Mouse (Mus musculus): ENCODE measurements at regions not wholly inside any gene's neighbourhood (a gene's known extent, or its start where the extent isn't known, plus 50 kb on each side); places are given as distances from the start of the nearest gene placed in this dataset.
A peak's percentile ranks its signal among the peaks of the same experiment; 100 is the strongest.

GRCm38 (mm10) chr11:84760622-84761196, 58.6 kb downstream of the Mrm1 start:
- H3K36me3 ChIP-seq (ENCODE audit: insufficient read depth, low read length): no peaks in the 10 kb centered on the region
- ATAC-seq (ENCODE audit: low FRiP score, low TSS enrichment): no peak
- H3K4me3 ChIP-seq (ENCODE audit: low read length): no peak overlapping the region
- H3K9me3 ChIP-seq (ENCODE audit: low read length): no peaks in the 10 kb centered on the region
- H3K27ac ChIP-seq (ENCODE audit: low read length): no peak overlapping the region
- peaks cover 19% of the 10 kb centered on the region for H3K4me1 ChIP-seq (ENCODE audit: insufficient read depth, low read length)
- H3K4me2 ChIP-seq (replicated peaks; ENCODE audit: low read depth, low read length): no peak overlapping the region
- 21% methylated on average over 15 of the region's 15 CpGs for WGBS
- H3K9ac ChIP-seq (replicated peaks; ENCODE audit: low read length): no peak overlapping the region
- H3K27me3 ChIP-seq (ENCODE audit: insufficient read depth, low read length): peaks cover 18% of the 10 kb centered on the region

GRCm38 (mm10) chr11:84759478-84759986, 59.8 kb downstream of the Mrm1 start:
- H3K9me3 ChIP-seq (ENCODE audit: low read length): no peaks in the 10 kb centered on the region
- no peak overlapping the region for H3K9ac ChIP-seq (replicated peaks; ENCODE audit: low read length)
- peaks cover 10% of the 10 kb centered on the region for H3K4me1 ChIP-seq (ENCODE audit: insufficient read depth, low read length)
- no peak for ATAC-seq (ENCODE audit: low FRiP score, low TSS enrichment)
- H3K27me3 ChIP-seq (ENCODE audit: insufficient read depth, low read length): peaks cover 16% of the 10 kb centered on the region; the same call in 1 of the 2 replicates
- no peak overlapping the region for H3K4me3 ChIP-seq (ENCODE audit: low read length)
- WGBS: 87% methylated on average over 5 of the region's 5 CpGs
- no peaks in the 10 kb centered on the region for H3K36me3 ChIP-seq (ENCODE audit: insufficient read depth, low read length)
- H3K27ac ChIP-seq (ENCODE audit: low read length): no peak overlapping the region
- H3K4me2 ChIP-seq (replicated peaks; ENCODE audit: low read depth, low read length): no peak overlapping the region

- H3K4me2 ChIP-seq (replicated peaks; ENCODE audit: low read depth, low read length): no peak overlapping the region
- no peak overlapping the region for H3K9ac ChIP-seq (replicated peaks; ENCODE audit: low read length)
- H3K4me3 ChIP-seq (ENCODE audit: low read length): no peak overlapping the region
- no peak for ATAC-seq (ENCODE audit: low FRiP score, low TSS enrichment)
- H3K27me3 ChIP-seq (ENCODE audit: insufficient read depth, low read length): no peaks in the 10 kb centered on the region
- no peaks in the 10 kb centered on the region for H3K36me3 ChIP-seq (ENCODE audit: insufficient read depth, low read length)
- H3K9me3 ChIP-seq (ENCODE audit: low read length): no peaks in the 10 kb centered on the region
- H3K4me1 ChIP-seq (ENCODE audit: insufficient read depth, low read length): no peaks in the 10 kb centered on the region
- WGBS: 77% methylated on average over 6 of the region's 6 CpGs
- H3K27ac ChIP-seq (ENCODE audit: low read length): no peak overlapping the region
These were observed 67.3 kb downstream of the Mrm1 start for GRCm38 (mm10) chr11:84752007-84752406.

GRCm38 (mm10) chr11:84749490-84750349, 69.6 kb downstream of the Mrm1 start:
- Histone ChIP-seq H3K4me3 (ENCODE audit: low read length) (no peak overlapping the region), H3K4me2 (replicated peaks; ENCODE audit: low read depth, low read length) (no peak overlapping the region), H3K27me3 (ENCODE audit: insufficient read depth, low read length) (no peaks in the 10 kb centered on the region), H3K9me3 (ENCODE audit: low read length) (no peaks in the 10 kb centered on the region), H3K9ac (replicated peaks; ENCODE audit: low read length) (no peak overlapping the region), H3K27ac (ENCODE audit: low read length) (no peak overlapping the region), H3K36me3 (ENCODE audit: insufficient read depth, low read length) (no peaks in the 10 kb centered on the region), H3K4me1 (ENCODE audit: insufficient read depth, low read length) (peaks cover 7% of the 10 kb centered on the region; the same call in 1 of the 2 replicates)
- 0 out of 2 replicates have a peak, but pooled peaks have one; percentile 11 for ATAC-seq (ENCODE audit: low FRiP score, low TSS enrichment)
- WGBS: 28% methylated on average over 12 of the region's 12 CpGs

GRCm38 (mm10) chr11:84738769-84739589, 80.3 kb downstream of the Mrm1 start:
- ATAC-seq (ENCODE audit: low FRiP score, low TSS enrichment): 0 out of 2 replicates have a peak, but pooled peaks have one; percentile 23
- Histone ChIP-seq H3K9ac (replicated peaks; ENCODE audit: low read length) (no peak overlapping the region), H3K27me3 (ENCODE audit: insufficient read depth, low read length) (no peaks in the 10 kb centered on the region), H3K4me2 (replicated peaks; ENCODE audit: low read depth, low read length) (0 out of 2 replicates have a peak overlapping the region, but pooled peaks have one; percentile 5), H3K27ac (ENCODE audit: low read length) (no peak overlapping the region), H3K4me3 (ENCODE audit: low read length) (no peak overlapping the region), H3K36me3 (ENCODE audit: insufficient read depth, low read length) (no peaks in the 10 kb centered on the region), H3K9me3 (ENCODE audit: low read length) (no peaks in the 10 kb centered on the region), H3K4me1 (ENCODE audit: insufficient read depth, low read length) (no peaks in the 10 kb centered on the region)
- WGBS: 20% methylated on average over 17 of the region's 17 CpGs

GRCm38 (mm10) chr11:84738128-84738527, 81.2 kb downstream of the Mrm1 start:
- 49% methylated on average over 3 of the region's 3 CpGs for whole genome bisulfite sequencing
- H3K4me2 ChIP-seq (replicated peaks; ENCODE audit: low read depth, low read length): no peak overlapping the region
- no peaks in the 10 kb centered on the region for H3K4me1 ChIP-seq (ENCODE audit: insufficient read depth, low read length)
- no peak overlapping the region for H3K4me3 ChIP-seq (ENCODE audit: low read length)
- ATAC-seq (ENCODE audit: low FRiP score, low TSS enrichment): no peak
- H3K27me3 ChIP-seq (ENCODE audit: insufficient read depth, low read length): no peaks in the 10 kb centered on the region
- H3K9me3 ChIP-seq (ENCODE audit: low read length): no peaks in the 10 kb centered on the region
- H3K27ac ChIP-seq (ENCODE audit: low read length): no peak overlapping the region
- H3K36me3 ChIP-seq (ENCODE audit: insufficient read depth, low read length): no peaks in the 10 kb centered on the region
- no peak overlapping the region for H3K9ac ChIP-seq (replicated peaks; ENCODE audit: low read length)

- H3K4me1 ChIP-seq (ENCODE audit: insufficient read depth, low read length): no peaks in the 10 kb centered on the region
These were observed 87.4 kb downstream of the Mrm1 start for GRCm38 (mm10) chr11:84731890-84732289.

GRCm38 (mm10) chr11:84730218-84730617, 89.1 kb downstream of the Mrm1 start:
- Histone ChIP-seq H3K9me3 (ENCODE audit: low read length) (no peaks in the 10 kb centered on the region), H3K4me2 (replicated peaks; ENCODE audit: low read depth, low read length) (no peak overlapping the region), H3K9ac (replicated peaks; ENCODE audit: low read length) (no peak overlapping the region), H3K4me1 (ENCODE audit: insufficient read depth, low read length) (no peaks in the 10 kb centered on the region), H3K27ac (ENCODE audit: low read length) (no peak overlapping the region), H3K27me3 (ENCODE audit: insufficient read depth, low read length) (no peaks in the 10 kb centered on the region), H3K36me3 (ENCODE audit: insufficient read depth, low read length) (no peaks in the 10 kb centered on the region), H3K4me3 (ENCODE audit: low read length) (no peak overlapping the region)
- WGBS: 37% methylated on average over 8 of the region's 8 CpGs
- ATAC-seq (ENCODE audit: low FRiP score, low TSS enrichment): no peak

More at GRCm38 (mm10) chr11:84731890-84732289, 87.4 kb downstream of the Mrm1 start:
- Histone ChIP-seq H3K4me3 (ENCODE audit: low read length) (no peak overlapping the region), H3K27ac (ENCODE audit: low read length) (no peak overlapping the region), H3K4me2 (replicated peaks; ENCODE audit: low read depth, low read length) (no peak overlapping the region), H3K36me3 (ENCODE audit: insufficient read depth, low read length) (no peaks in the 10 kb centered on the region), H3K9ac (replicated peaks; ENCODE audit: low read length) (no peak overlapping the region), H3K27me3 (ENCODE audit: insufficient read depth, low read length) (no peaks in the 10 kb centered on the region), H3K9me3 (ENCODE audit: low read length) (no peaks in the 10 kb centered on the region)
- ATAC-seq (ENCODE audit: low FRiP score, low TSS enrichment): no peak
- WGBS: 52% methylated on average over 6 of the region's 6 CpGs

- no peak overlapping the region for H3K9ac ChIP-seq (replicated peaks; ENCODE audit: low read length)
- no peak overlapping the region for H3K4me2 ChIP-seq (replicated peaks; ENCODE audit: low read depth, low read length)
- ATAC-seq (ENCODE audit: low FRiP score, low TSS enrichment): no peak
- H3K4me3 ChIP-seq (ENCODE audit: low read length): no peak overlapping the region
- no peaks in the 10 kb centered on the region for H3K9me3 ChIP-seq (ENCODE audit: low read length)
- H3K27ac ChIP-seq (ENCODE audit: low read length): no peak overlapping the region
- H3K27me3 ChIP-seq (ENCODE audit: insufficient read depth, low read length): no peaks in the 10 kb centered on the region; the same call in 1 of the 2 replicates
- H3K4me1 ChIP-seq (ENCODE audit: insufficient read depth, low read length): no peaks in the 10 kb centered on the region
- no peaks in the 10 kb centered on the region for H3K36me3 ChIP-seq (ENCODE audit: insufficient read depth, low read length)
- WGBS: 13% methylated on average over 2 of the region's 2 CpGs
These were observed 90.1 kb downstream of the Mrm1 start for GRCm38 (mm10) chr11:84729189-84729588.
